Mouse (Mus musculus) right cerebral cortex, postnatal 25 days (tissue): ENCODE measurements around the gene Grcc10.
A peak's percentile ranks its signal among the peaks of the same experiment; 100 is the strongest.

Source experiments
- DNase-seq: peaks from one replicate; pipeline ENCODE4 v3.0.0; 2022

Gene Grcc10

DNA sequence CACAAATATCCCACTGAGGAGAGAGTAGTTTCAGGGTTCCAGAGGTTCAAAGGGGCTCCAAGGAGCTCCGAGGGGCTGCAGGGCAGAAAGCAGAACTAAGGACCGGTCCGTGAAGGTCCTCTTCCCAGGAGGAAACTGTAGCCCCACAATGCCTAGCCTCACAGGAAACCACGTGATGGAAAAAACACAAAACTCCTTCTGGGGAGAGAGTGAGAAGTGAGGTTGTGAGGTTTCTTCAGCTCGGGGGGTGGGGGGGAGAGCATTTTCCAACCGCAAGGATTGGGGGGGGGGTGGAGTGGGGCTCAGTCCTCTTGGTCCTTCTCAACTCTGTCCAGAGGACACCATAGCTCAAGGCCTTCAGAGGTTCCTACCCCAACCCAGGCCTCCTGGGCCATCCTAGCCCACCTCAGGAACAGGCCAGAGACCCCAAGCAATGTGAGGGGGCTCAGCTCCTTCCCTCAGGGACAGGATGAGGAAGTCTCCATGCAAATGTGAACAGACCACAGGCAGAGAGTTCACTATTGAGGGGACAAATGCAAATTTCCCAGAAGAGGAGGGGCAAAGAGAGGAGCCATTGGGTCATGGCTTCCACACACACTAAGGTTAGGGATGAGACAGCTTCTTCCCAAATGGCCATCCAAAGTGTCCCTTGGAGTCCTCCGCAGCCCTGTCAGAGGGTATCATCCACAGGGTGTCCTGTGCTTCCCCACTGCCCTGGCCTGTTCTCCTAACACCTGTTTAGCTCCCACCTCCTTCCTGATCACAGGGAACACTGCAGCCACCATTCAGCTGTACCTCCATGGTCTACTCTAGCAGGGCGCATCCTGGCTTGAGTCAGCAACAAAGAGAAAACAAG, 11.1 kb downstream of the Grcc10 start:
- no peak for DNase-seq

DNA sequence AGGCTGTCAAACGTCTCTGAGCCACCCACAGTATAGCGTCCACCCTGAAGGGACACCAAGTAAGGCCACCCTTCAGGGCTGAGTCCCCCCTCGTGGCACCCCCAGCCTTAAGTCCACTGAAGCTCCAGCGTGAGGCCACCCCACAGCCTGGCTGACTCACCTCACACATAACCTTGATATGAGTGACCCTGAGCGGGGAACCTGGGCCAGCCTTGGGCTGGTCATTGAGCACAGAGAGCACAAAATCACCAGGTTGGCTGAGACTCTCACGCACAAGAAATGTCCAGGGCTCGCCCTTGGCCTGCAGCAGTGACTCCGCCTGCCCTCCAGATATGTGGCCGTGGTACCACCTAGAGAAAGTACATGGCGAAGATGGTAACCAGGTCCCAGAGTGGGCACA, 12.6 kb downstream of the Grcc10 start:
- no peak for DNase-seq

DNA sequence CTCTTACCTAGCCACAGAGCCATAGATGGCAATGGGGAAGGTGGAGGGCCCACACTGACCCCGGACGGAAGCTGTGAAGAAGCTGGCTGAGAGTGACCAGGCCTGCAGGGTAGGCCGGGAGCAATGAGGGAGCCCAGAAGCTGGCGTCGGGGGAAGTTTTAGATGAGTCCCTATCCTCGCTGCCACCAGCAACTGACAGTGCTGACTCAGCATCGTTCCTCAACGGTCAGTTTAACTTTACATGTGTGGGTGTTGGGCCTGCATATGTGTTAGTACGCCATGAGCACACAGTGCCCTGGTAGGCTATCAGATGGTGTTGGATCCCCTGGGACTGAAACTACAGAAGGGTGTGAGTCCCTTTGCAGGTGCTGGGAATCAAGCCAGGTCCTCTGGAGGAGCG, 16.7 kb downstream of the Grcc10 start:
- no peak for DNase-seq

DNA sequence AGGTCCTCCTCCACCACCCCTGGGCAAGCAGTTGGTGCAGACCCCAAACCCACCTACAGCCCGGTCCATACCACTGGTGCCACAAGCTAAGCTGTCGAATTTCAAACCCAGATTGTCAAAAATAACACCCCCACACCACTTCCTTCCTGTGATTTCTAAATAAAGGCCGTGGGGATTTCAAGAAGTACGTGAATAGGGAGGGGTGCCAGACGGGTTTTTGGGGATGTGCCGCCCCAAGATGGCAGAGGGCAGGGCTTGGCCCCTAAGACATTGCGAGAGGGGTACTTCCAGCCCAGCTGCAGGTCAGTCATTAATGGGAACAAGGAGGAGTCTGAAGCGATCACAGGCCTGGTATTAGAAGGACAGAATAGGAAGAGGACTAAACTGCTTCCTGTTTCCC, 17.6 kb downstream of the Grcc10 start:
- no peak for DNase-seq

DNA sequence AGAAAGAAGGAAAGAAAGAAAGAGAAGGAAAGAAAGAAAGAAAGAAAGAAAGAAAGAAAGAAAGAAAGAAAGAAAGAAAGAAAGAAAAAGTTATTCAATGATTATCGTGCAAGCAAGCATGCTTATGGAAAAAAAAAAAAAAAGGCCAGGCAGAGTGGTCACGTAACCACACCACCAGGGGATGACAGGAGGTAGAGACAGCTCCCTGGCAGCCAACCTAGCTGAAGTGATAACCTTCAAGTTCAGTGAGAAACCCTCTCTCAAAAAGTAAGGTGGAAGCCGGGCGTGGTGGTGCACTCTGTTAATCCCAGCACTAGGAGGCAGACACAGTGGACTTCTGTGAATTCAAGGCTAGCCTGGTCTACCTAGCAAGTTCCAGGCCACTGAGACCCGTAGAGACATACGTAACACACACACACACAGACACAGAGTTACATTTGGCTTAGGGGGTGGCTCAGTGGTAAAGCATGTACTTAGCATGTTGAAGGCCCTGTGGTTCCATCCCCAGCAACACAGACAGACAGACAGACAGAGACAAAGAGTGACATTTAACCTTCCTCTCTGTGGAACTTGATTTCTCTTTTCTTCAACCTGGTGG, 18.2 kb downstream of the Grcc10 start:
- no peak for DNase-seq

DNA sequence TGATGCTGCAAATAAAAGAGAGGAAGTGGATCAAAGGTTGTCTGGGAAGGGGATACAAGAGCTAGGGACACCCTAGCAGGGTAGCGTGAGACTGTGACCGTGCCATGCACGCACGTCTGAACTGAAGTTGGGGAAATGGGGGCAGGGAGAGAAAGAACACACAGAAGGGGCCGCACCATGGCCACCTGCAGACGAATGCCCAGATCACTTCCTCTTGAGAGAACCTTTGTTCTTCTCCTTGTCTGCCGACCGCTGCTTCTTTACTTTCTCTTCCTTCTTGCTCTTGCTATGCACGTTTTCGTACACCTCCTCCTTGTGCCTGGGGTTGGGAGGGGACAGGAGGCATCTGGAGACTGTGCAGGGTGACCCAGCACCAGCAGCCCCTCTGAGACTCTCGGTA, 20.3 kb downstream of the Grcc10 start:
- DNase-seq, result no peak

DNA sequence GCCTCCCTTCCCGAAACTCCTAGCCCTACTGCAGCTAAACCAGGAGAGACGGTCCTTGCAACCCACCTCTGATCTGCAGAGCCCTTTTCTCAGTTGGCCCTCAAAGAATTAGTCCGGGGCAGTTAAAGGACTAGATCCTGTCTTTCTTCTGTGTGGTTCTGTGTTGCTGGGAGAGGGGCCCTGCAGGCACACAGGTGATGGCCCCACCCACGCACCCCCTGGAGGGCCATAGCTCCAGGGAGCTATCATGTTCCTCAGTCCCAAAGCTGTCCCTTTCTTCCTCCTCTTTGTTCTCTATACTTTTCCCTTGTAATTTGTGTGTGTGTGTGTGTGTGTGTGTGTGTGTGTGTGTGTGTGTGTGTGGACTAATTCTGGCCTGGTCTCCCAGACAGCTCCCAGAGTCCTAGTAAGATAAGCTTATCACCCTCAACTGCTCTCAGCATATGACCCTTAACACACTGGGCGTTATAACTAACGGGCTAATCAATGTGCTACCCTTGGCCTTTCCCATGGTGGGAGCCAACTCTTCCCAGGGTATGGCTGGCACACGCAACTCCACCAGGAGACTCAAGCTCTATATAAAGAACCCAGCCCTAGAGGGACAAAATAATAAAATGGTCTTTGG, 21.7 kb downstream of the Grcc10 start:
- DNase-seq, result no peak

DNA sequence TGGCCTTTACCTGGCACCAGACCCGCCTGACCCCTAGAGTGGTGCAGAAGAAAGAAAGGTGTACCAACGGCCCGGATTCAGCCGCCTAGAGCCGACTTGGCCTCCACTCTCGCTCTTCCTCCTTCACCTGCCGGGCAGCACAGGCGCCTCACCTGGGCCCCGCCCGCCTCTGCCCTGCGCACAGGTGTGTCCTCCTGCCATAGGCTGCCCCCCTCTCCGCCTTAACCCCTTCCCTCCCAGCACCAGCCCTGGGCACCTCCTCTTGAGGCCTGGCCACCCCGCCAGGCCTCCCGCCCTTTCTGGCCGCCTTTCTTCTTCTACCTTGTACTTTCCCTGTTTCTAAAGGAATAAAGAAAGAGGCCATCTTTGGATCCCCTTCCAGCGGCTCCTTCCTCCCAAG, 22.5 kb downstream of the Grcc10 start:
- no peak for DNase-seq

DNA sequence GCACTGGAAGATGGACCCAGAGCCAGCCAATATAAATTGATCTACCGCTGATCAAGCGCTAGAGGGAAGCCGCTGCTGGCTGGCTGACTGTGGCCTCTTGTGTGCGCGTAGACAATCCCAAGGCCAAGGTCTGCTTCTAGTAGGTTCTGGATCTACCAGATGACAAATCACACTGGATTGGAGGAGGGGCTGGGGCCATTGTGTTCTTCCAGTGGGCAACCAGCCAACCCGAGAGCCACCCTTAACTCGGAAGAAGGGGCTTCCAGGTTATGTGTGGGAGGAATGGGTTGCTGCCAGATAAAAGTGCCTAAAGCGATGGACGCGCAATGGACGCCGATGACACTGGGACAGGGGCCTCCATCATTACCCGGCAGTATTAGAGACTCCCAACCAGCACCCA, 23.2 kb downstream of the Grcc10 start:
- no peak for DNase-seq

DNA sequence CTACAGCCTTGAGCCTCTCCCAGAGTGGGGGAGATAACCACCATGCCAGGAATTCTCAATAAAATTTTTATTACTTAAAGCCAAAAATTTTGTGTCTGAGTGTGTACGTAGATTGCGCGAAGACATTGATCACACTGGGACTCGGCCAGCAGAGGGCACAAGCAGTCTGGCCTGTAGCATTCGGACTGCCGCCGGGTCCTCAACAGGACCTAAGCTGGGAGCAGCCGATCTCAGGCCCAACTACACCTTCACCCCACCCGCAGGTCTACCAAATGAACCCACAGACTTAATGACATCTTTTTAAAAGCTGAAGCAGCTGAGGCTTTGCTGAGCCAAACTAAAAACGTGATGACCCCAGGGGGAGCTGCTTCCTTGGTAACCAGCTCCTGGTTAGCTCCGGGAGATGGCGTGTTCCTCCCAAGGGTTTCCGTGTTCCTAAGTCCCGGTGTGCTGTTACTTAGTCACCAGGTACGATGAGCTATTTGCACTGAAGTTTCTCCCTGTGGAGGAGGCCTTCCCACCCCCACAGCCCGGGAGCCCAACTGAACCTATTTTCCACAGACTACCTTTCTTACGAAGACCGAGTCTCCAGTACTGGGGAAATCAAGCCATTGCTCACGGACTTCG, 24.2 kb downstream of the Grcc10 start:
- no peak for DNase-seq

DNA sequence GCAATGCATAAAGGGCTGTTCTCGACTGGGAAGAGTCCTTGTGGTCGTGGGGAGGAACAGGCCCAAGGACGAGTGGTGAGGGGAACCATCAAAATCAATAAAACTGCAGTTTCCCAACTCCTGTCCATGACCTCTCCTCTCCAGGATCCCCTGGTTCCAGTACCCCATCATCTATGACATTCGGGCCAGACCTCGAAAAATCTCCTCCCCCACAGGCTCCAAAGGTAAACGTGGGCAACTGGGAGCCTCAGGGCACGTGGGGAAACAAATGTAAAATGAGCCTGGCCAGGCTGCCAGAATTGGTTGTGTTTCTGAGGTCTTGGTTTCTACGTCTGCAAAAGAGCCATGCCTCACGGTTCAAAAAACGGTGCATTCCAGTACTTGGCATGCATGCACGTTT, 28.3 kb downstream of the Grcc10 start:
- DNase-seq, result no peak

DNA sequence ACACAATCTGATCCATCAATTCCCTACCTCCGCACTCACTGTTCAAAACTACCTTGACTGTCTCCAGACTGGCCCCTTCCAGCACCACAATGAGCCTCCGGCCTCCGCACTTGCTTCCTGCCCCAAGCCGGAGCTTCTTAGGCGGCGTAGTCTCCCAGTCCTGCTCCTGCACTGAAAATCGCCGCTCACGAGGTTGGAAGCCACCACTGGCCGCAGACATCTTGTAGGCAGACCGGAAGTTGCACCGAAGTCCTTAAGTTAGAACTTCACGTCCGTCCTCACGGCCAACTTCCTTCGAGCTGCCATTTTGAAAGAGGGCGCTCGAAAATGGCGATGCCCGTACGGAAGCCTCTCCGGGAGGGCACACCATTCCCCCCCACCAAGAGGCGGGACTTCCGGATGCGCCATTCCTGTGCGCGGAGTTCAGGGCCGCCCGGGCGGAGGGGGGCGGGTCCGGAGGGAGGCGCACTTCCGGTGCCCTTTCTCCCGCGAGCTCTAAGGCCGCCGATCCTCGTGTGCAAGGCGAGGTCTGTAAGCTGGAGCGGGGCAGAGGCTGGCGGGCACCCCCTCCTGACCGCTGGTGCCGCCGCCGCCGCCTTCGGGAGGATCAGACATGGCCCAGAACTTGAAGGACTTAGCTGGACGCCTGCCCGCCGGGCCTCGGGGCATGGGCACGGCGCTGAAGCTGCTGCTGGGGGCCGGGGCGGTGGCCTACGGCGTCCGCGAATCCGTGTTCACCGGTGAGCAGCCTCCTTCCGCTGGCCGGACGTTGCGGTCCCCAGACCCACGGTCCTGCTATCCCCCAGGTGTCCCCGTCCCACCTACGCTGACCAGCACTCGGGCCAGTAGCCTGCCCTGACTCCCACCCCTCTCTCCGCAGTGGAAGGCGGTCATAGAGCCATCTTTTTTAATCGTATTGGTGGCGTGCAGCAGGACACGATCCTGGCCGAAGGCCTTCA, 29.1 kb downstream of the Grcc10 start, which contains the start of the genes Emg1 and Phb2:
Gene Emg1 (minus strand): TSS at position 355 of the 959 bp plus-strand sequence.
Gene Phb2 (plus strand): TSS at position 513 of the 959 bp plus-strand sequence.
- peak; percentile 98 for DNase-seq

DNA sequence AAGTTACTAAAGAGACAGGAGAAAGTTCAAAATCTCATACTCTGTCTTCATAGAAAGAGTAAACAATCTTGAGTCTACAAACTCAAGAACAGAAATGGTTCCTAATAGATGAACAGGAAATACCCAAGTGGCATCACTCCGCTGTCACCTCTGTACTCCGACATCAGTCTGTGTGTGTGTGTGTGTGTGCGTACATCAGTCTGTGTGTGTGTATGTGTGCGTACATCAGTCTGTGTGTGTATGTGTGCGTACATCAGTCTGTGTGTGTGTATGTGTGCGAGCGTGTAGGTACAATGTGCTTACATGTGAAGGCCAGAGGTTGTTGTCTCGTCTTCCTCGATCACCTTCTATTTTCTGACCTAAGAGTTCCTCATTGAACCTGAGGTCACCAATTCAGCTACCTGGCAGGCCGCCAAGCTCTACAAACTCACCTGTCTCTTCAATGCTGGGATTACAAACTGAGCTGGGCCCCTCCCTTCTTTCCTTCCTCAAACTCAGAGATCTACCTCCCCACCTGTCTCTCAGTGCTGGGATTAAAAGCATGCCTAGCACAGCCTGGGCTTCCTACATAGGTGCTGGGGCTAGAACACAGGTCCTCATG, 32.8 kb downstream of the Grcc10 start:
- no peak for DNase-seq

DNA sequence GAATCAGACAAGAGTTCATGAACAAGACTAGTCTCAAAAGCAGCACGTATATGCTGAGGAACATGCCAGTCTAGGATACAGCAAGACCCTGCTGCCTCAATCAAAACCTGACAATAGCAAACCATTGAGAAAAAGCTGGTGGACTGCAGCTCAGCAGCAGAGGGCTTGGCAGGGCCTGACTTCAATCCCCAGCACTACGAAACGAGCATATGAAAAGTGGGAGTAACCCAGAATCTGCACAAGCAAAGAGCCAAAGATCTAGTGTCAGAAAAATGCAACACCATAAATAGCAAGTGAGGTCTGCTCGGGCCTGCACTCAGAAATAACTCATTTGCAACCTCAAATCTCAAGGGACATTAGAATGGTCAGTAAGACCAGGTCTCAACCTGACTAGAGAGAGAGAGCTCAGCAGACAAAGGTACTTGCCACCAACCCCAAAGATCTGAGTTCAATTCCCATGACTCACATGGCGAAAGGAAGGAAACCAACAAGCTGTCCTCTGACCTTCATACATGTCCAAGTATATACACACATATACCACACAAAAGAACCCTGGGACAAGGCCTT, 35.0 kb downstream of the Grcc10 start:
- DNase-seq, result no peak

DNA sequence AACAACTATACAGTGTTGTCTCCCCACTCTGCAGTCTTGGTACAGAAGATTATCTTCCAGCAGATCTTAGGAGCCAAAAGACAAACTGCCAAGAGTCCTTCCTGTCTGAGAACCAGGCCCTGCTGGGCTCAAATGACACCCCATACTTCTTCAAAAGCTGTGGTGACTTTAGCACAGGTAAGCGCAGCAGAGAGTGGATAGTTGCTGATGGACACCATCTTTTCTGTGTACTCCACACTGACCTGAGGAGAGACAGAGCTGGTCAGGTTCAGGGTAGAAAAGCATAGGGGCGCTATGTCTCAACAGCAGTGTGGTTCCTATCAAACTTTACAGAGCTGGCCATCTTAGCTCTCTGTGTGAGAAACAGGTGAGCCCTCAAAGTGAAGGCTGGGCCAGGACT, 36.8 kb downstream of the Grcc10 start:
- DNase-seq, result no peak

DNA sequence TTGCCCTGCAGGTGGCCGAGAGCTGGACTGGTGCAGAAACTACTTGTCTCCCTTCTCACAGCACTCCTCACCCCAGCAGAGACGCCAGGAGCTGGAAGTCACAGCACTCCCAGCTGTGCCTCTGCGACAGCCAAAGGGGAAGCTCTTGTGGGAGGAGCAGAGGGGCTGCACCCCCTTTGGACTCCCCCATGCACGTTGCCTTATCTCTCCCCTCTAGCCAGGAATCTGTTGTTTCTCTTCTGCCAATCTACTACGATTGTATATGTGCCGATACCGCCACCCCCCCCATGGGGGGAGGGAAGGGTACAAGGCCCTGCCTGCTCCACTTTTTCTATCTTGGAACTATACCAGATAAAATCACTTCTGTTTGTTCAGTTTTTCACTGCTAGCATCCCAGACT, 37.4 kb downstream of the Grcc10 start:
- no peak for DNase-seq

DNA sequence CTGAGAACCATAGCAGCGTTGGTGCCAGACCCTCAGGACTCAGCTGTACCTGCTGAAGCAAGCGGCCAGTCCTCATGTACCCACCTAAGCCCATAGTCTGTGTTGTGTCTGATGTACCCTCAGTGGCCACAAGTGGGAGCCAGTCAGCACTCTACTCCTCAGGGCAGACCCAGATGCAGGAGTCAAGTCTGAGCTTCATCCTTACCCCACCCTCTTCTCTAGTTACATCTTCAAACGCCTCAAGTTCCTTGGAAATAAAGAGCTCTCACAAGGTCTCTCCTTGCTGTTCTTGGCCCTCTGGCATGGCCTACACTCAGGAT, 38.4 kb downstream of the Grcc10 start:
- DNase-seq, result peak; percentile 51

DNA sequence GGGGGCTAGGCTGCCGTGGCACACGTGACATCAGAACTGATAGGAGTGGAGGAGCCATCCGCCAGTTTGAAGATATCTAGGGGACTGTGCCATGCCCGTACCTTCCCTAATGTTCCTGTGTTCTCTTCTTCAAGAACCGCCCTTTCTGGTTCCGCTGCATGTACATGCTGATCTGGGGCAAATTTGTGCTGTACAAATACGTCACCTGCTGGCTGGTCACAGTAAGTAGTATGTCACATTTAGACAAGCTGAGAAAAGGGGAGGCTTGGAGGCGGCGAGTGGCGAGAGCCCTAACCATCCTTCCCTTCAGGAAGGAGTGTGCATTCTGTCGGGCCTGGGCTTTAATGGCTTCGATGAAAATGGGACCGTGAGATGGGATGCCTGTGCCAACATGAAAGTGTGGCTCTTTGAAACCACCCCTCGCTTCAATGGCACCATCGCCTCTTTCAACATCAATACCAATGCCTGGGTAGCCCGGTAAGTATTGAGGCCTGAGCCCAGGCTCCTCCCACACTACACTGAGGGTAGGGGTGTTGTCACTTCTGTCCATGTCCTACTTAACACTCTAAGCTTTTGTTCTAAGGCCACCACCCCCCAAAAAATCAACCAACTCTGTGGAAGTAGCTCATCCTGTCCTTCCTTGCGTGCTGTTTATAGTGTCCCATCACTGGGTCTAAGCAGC, 38.9 kb downstream of the Grcc10 start:
- no peak for DNase-seq

DNA sequence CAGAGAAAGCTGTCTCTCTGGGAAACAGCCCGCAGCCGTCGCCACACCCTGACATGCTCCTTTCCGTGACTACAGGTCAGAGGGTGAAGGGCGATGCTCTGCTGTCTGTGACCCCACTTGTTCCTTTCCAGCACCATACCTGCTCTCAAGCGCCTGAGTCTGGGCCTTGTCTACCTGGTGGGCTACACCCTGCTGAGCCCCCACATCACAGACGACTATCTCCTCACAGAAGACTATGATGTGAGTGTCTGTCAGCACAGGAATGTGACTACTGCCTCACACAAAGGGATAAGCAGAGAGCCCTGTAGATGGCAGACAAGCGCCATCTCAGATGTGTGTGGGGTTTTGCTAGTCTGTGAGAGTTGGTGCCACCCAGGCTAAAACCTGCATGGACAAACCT, 39.8 kb downstream of the Grcc10 start:
- no peak for DNase-seq

DNA sequence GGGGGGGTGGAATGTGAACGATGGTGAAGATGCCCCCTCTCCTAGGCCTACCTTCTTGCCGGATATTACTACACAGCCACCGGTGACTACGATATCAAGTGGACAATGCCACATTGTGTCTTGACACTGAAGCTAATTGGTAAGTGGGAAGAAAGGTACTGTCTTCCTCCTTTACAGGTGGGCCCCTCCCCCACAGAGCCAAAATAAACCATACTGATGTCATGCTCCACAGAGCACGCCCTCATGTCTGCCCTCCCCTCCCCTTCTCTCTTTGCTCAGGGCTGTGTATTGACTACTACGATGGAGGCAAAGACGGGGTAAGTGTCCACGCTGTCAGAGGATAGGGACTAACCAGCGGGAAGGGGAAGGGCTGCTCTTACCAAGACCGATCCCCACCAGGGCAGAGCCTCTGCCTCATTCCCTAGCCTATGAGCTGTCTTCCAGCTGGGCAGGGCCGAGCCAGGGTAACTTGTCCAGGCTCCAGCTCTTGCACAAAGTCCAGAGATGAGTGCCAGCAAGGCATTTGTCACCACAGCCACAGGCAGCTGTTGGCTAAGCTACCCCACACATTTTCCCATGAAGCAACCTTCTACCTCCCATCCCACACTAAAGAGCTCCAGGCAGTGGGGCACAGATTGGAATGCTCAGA, 41.1 kb downstream of the Grcc10 start:
- peak; percentile 51 for DNase-seq

DNA sequence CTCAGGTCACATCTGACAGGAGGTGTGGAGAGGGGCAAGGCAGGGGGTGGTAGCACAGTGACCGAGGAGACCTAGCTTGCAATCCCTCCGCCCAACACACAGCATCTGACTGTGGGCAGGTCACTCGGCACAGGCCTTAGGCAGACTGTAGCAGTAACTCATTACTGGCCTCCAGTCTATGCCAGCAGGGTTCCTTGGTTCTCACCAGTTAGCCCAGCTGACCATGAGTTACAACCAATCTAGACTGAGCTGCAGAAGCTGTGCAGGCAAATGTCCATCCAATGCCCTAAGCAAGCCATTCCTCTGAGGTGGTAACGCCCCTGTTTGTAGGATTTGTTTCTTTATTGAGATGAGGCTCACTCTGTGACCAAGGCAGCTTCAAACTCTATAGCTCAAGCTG, 41.8 kb downstream of the Grcc10 start:
- DNase-seq, result no peak
